Mouse (Mus musculus): ENCODE results near the gene Tnpo2. TPM values are rescaled to one million over a fixed set of nuclear protein-coding genes. Genes with fewer than 3 reads are reported as not detected.

Tnpo2 gene
- polyA plus RNA-seq, 1 experiment from 2014 or later, result 31.0 TPM

DNA sequence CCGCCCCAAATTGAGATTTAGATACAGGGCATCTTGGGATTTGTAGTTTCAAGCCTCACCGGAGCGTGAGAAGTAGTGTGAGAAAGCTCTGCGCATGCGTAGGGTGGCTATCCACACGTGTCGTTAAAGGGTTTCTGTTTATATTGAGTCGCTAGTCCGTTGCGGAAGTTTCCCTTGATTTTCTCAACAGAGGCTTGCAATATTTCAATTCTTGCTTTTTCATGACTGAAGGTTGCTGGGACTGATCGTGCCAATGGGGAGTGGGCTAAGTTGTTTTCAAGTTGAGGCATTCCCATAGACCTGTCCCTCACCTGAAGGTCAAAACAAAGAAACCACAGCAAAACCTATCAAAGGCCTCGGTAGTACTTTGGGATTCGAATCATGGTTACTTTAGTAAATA, 2.0 kb upstream of the Tnpo2 start:
- Histone ChIP-seq H3K4me1 (ENCODE audit: control insufficient read depth, insufficient read depth, low read length) (peaks cover 18% of the 10 kb centered on the region), H3K4me2 (ENCODE audit: low read depth, low read length) (peak overlapping the region; percentile 79), H3K27ac (ENCODE audit: low read length) (peak overlapping the region; percentile 97), H3K36me3 (ENCODE audit: control insufficient read depth, insufficient read depth, low read length) (no peaks in the 10 kb centered on the region), H3K9me3 (replicated peaks; ENCODE audit: control insufficient read depth, low read length) (no peaks in the 10 kb centered on the region), H3K4me3 (replicated peaks; ENCODE audit: low read length) (peak overlapping the region; percentile 82), H3K27me3 (ENCODE audit: control insufficient read depth, insufficient read depth, low read length) (no peaks in the 10 kb centered on the region), H3K9ac (ENCODE audit: low read length) (peak overlapping the region; percentile 83)
- WGBS, result 4% methylated on average over 13 of the region's 13 CpGs
- ATAC-seq (ENCODE audit: insufficient read depth, low FRiP score), result no peak

GRCm38 (mm10) chr8:85035165-85035727, 1.5 kb upstream of the Tnpo2 start:
- ATAC-seq (ENCODE audit: insufficient read depth, low FRiP score), result no peak
- peak overlapping the region; percentile 97 for H3K27ac ChIP-seq (ENCODE audit: low read length)
- no peaks in the 10 kb centered on the region for H3K27me3 ChIP-seq (ENCODE audit: control insufficient read depth, insufficient read depth, low read length)
- H3K36me3 ChIP-seq (ENCODE audit: control insufficient read depth, insufficient read depth, low read length), result 0 out of 2 replicates have a peak, but pooled peaks cover under 1% of the 10 kb centered on the region
- peak overlapping the region; percentile 82 for H3K4me3 ChIP-seq (replicated peaks; ENCODE audit: low read length)
- peak overlapping the region; percentile 79 for H3K4me2 ChIP-seq (ENCODE audit: low read depth, low read length)
- WGBS, result 5% methylated on average over 12 of the region's 12 CpGs
- peaks cover 18% of the 10 kb centered on the region for H3K4me1 ChIP-seq (ENCODE audit: control insufficient read depth, insufficient read depth, low read length)
- no peaks in the 10 kb centered on the region for H3K9me3 ChIP-seq (replicated peaks; ENCODE audit: control insufficient read depth, low read length)
- peak overlapping the region; percentile 83 for H3K9ac ChIP-seq (ENCODE audit: low read length)

DNA sequence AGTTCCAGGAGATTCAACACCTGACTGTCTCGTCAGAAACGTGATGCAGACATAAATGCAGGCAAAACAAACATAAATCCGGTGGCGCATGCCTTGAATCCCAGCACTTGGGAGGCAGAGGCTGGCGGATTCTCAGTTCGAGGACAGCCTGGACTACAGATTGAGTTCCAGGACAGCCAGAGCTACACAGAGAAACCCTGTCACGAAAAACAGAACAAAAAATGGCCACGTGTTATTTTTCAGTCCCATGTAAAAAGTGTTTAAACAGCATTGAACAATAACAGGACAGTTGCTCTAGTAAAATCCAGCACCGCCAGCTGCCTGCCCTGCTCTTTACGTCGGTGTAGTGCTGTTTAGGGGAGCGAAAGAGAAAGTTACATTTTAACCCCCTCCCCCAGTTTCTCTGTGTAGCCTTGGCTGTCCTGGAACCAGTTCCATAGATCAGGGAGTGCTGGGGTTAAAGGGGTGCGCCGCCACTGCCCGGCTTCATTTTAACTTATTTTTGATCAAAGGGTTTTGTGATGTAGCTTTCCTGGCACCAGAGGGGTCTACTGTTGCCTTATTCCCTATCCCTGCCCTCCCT, 896 bp upstream of the Tnpo2 start:
- H3K4me3 ChIP-seq (replicated peaks; ENCODE audit: low read length), result peak overlapping the region; percentile 82
- 0 out of 2 replicates have a peak, but pooled peaks cover 5% of the 10 kb centered on the region for H3K36me3 ChIP-seq (ENCODE audit: control insufficient read depth, insufficient read depth, low read length)
- peak overlapping the region; percentile 97 for H3K27ac ChIP-seq (ENCODE audit: low read length)
- H3K27me3 ChIP-seq (ENCODE audit: control insufficient read depth, insufficient read depth, low read length), result no peaks in the 10 kb centered on the region
- peak overlapping the region; percentile 79 for H3K4me2 ChIP-seq (ENCODE audit: low read depth, low read length)
- H3K9me3 ChIP-seq (replicated peaks; ENCODE audit: control insufficient read depth, low read length), result no peaks in the 10 kb centered on the region
- H3K9ac ChIP-seq (ENCODE audit: low read length), result peak overlapping the region; percentile 83
- peaks cover 18% of the 10 kb centered on the region for H3K4me1 ChIP-seq (ENCODE audit: control insufficient read depth, insufficient read depth, low read length)
- WGBS, result under 1% methylated on average over 15 of the region's 15 CpGs
- no peak for ATAC-seq (ENCODE audit: insufficient read depth, low FRiP score)

DNA sequence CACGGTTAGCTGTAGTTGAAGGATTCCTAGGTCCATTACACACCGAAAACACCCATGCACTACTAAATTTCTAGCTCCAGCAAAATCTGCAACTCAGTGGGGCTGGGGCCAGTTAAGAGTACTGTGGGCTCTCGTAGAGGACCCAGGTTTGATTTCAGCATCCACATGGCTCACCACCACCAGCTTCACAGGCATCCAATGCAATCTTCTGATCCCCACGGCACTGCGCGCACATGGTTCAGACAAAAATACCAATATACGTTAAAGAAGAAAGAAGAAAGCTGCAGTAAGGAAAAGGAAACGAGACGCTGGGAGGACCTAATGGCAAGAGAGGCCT, 366 bp upstream of the Tnpo2 start:
- peak overlapping the region; percentile 82 for H3K4me3 ChIP-seq (replicated peaks; ENCODE audit: low read length)

DNA sequence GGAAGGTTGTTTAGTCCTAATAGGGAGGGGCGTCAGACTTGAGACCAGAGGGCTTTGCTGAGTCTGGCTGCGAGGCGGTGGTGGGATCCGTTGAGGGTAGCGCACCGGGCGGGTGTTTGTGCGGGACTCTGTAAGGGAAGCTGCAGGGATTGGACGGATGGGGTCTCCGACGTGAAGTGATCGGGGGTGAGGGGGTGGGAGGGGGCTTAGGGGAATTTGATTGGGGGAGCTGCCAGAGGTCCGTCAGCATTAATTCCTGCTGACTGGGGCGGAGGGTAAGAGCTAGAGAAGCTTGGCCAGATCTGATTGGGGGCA, 608 bp downstream of the Tnpo2 start:
- Histone ChIP-seq H3K4me2 (ENCODE audit: low read depth, low read length) (peak overlapping the region; percentile 68), H3K36me3 (ENCODE audit: control insufficient read depth, insufficient read depth, low read length) (peaks cover 10% of the 10 kb centered on the region; the same call in 1 of the 2 replicates), H3K27me3 (ENCODE audit: control insufficient read depth, insufficient read depth, low read length) (no peaks in the 10 kb centered on the region), H3K4me3 (replicated peaks; ENCODE audit: low read length) (peak overlapping the region; percentile 82), H3K4me1 (ENCODE audit: control insufficient read depth, insufficient read depth, low read length) (peaks cover 18% of the 10 kb centered on the region), H3K27ac (ENCODE audit: low read length) (peak overlapping the region; percentile 100), H3K9ac (ENCODE audit: low read length) (peak overlapping the region; percentile 93), H3K9me3 (replicated peaks; ENCODE audit: control insufficient read depth, low read length) (no peaks in the 10 kb centered on the region)
- 0% methylated on average over 14 of the region's 14 CpGs for WGBS
- peak; percentile 52 for ATAC-seq (ENCODE audit: insufficient read depth, low FRiP score)

More for the DNA sequence above, 366 bp upstream of the Tnpo2 start:
- Histone ChIP-seq H3K27ac (ENCODE audit: low read length) (peak overlapping the region; percentile 97), H3K4me2 (ENCODE audit: low read depth, low read length) (peak overlapping the region; percentile 79), H3K36me3 (ENCODE audit: control insufficient read depth, insufficient read depth, low read length) (peaks cover 10% of the 10 kb centered on the region; the same call in 1 of the 2 replicates), H3K9ac (ENCODE audit: low read length) (peak overlapping the region; percentile 83), H3K9me3 (replicated peaks; ENCODE audit: control insufficient read depth, low read length) (no peaks in the 10 kb centered on the region), H3K27me3 (ENCODE audit: control insufficient read depth, insufficient read depth, low read length) (no peaks in the 10 kb centered on the region), H3K4me1 (ENCODE audit: control insufficient read depth, insufficient read depth, low read length) (peaks cover 18% of the 10 kb centered on the region)
- WGBS, result under 1% methylated on average over 9 of the region's 9 CpGs
- peak; percentile 11; the same call in 1 of the 2 replicates for ATAC-seq (ENCODE audit: insufficient read depth, low FRiP score)

DNA sequence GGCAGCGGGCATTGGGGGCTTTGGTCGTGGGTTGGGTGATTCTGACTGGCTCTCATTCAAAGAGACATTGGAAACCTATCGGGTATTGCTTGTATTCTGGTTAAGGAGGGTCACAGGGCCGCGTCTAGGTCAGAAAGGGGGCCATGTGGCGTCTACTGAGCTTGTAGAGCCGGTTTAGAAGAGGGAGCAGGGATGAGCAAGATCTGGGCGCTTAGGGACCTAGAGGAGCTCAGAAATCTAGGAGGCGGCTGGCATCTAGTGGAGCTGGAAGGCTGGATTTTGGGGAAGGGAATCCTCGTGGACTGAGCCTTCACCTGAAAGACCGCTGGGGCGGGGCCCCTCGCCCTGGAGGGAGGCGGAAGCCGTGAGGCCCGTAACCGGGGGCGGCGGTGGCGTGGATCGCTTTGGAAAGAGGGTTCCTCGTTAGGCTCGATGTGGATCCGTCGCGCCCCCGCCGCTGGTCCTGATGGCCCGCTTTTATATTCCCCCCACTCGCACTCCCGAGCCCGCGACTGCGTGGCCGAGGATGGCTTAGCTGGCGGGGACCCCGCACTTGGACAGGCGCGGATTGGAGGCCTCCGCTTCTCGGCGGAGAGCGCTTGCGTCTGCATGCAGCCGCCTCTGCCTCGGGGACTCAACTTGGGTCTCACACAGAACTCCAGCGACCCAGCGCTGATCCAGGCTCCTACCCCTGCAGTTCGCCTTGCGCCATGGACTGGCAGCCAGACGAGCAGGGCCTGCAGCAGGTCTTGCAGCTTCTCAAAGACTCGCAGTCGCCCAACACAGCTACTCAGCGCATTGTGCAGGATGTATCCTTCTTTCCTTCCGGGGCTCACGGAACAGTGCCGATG, 1.2 kb downstream of the Tnpo2 start:
- Histone ChIP-seq H3K4me2 (ENCODE audit: low read depth, low read length) (peak overlapping the region; percentile 68), H3K9me3 (replicated peaks; ENCODE audit: control insufficient read depth, low read length) (no peaks in the 10 kb centered on the region), H3K4me3 (replicated peaks; ENCODE audit: low read length) (peak overlapping the region; percentile 82), H3K27me3 (ENCODE audit: control insufficient read depth, insufficient read depth, low read length) (no peaks in the 10 kb centered on the region), H3K9ac (ENCODE audit: low read length) (peak overlapping the region; percentile 93), H3K36me3 (ENCODE audit: control insufficient read depth, insufficient read depth, low read length) (peaks cover 10% of the 10 kb centered on the region; the same call in 1 of the 2 replicates), H3K27ac (ENCODE audit: low read length) (peak overlapping the region; percentile 100), H3K4me1 (ENCODE audit: control insufficient read depth, insufficient read depth, low read length) (peaks cover 18% of the 10 kb centered on the region)
- under 1% methylated on average over 57 of the region's 57 CpGs for WGBS
- peak; percentile 21 for ATAC-seq (ENCODE audit: insufficient read depth, low FRiP score)

GRCm38 (mm10) chr8:85043619-85044018, 6.9 kb downstream of the Tnpo2 start:
- no peaks in the 10 kb centered on the region for H3K9me3 ChIP-seq (replicated peaks; ENCODE audit: control insufficient read depth, low read length)
- 88% methylated on average over 6 of the region's 6 CpGs for WGBS
- no peak overlapping the region for H3K9ac ChIP-seq (ENCODE audit: low read length)

DNA sequence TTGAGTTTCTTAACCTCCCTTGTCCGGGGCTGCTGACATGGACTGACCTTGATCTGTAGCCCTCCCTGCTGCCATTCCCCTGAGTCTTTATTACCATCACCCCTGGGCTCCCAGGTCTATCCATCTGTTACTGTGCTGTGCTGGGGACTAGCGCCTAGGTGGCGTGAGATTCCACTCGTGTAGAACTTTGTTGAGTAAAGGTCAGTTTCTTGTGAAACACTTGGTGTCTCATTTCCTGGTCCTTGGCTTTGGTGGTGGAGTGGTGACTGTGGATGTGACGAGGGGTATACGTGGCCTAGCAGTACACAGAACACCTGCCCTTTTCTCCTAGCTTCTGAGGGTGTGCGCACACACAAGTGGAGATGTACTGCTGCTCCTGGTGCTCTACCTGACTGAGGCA, 20.7 kb downstream of the Tnpo2 start:
- 80% methylated on average over 7 of the region's 7 CpGs for WGBS
- Histone ChIP-seq H3K4me2 (ENCODE audit: low read depth, low read length) (no peak overlapping the region), H3K4me1 (ENCODE audit: control insufficient read depth, insufficient read depth, low read length) (peaks cover 10% of the 10 kb centered on the region), H3K4me3 (replicated peaks; ENCODE audit: low read length) (no peak overlapping the region), H3K9ac (ENCODE audit: low read length) (no peak overlapping the region), H3K27me3 (ENCODE audit: control insufficient read depth, insufficient read depth, low read length) (no peaks in the 10 kb centered on the region), H3K36me3 (ENCODE audit: control insufficient read depth, insufficient read depth, low read length) (peaks cover 36% of the 10 kb centered on the region), H3K9me3 (replicated peaks; ENCODE audit: control insufficient read depth, low read length) (no peaks in the 10 kb centered on the region), H3K27ac (ENCODE audit: low read length) (no peak overlapping the region)
- ATAC-seq (ENCODE audit: insufficient read depth, low FRiP score), result no peak

More at GRCm38 (mm10) chr8:85043619-85044018, 6.9 kb downstream of the Tnpo2 start:
- Histone ChIP-seq H3K27me3 (ENCODE audit: control insufficient read depth, insufficient read depth, low read length) (no peaks in the 10 kb centered on the region), H3K27ac (ENCODE audit: low read length) (no peak overlapping the region), H3K36me3 (ENCODE audit: control insufficient read depth, insufficient read depth, low read length) (peaks cover 30% of the 10 kb centered on the region), H3K4me1 (ENCODE audit: control insufficient read depth, insufficient read depth, low read length) (peaks cover 3% of the 10 kb centered on the region), H3K4me2 (ENCODE audit: low read depth, low read length) (no peak overlapping the region), H3K4me3 (replicated peaks; ENCODE audit: low read length) (no peak overlapping the region)
- no peak for ATAC-seq (ENCODE audit: insufficient read depth, low FRiP score)
